Mouse (Mus musculus): ENCODE data around the gene Gm20388. TPM values are rescaled to one million over a fixed set of nuclear protein-coding genes. Genes with fewer than 3 reads are reported as not detected.
"Not testable (repeated sequence)": the region's sequence is repeated elsewhere in the genome, so short reads cannot be mapped to it uniquely, and the experiment has no call there.

Gm20388 gene
- polyA plus RNA-seq, 1 experiment from 2014 or later, result 1.4 TPM

DNA sequence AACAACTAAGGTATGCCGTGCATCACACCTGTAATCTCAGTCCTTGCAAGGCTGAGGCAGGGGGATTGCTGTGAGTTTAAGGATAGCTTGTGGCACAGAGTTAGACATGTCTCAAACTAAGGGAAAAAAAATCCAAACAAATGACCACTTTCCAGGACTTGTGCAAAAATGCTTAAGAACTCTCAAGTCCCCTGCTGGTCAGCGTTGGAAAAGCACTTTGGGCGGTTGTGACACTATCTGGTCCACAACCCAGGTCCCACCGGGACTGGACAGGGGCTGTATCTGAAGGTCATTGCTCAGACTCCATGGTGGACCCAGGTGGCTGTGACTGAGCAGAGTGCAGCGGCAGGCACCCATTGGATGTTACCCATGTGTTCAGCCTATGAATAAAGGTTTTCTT is 1219.9 kb downstream of the Gm20388 start:
- Histone ChIP-seq H3K27me3 (ENCODE audit: control insufficient read depth, insufficient read depth, low read depth, low read length) (peaks cover 56% of the 10 kb centered on the region), H3K36me3 (ENCODE audit: control insufficient read depth, insufficient read depth) (no peaks in the 10 kb centered on the region), H3K9ac (ENCODE audit: low read depth, low read length) (no peak overlapping the region), H3K9me3 (replicated peaks; ENCODE audit: control insufficient read depth, low read length) (no peaks in the 10 kb centered on the region), H3K4me1 (ENCODE audit: control insufficient read depth, low read depth, low read length) (no peaks in the 10 kb centered on the region), H3K27ac (ENCODE audit: low read length) (no peak overlapping the region), H3K4me3 (ENCODE audit: low read depth, low read length) (no peak overlapping the region), H3K4me2 (ENCODE audit: low read depth, low read length) (no peak overlapping the region)
- 26% methylated on average over 5 of the region's 5 CpGs for WGBS (ENCODE audit: insufficient replicate concordance)
- no peak for ATAC-seq (ENCODE audit: low read depth)

DNA sequence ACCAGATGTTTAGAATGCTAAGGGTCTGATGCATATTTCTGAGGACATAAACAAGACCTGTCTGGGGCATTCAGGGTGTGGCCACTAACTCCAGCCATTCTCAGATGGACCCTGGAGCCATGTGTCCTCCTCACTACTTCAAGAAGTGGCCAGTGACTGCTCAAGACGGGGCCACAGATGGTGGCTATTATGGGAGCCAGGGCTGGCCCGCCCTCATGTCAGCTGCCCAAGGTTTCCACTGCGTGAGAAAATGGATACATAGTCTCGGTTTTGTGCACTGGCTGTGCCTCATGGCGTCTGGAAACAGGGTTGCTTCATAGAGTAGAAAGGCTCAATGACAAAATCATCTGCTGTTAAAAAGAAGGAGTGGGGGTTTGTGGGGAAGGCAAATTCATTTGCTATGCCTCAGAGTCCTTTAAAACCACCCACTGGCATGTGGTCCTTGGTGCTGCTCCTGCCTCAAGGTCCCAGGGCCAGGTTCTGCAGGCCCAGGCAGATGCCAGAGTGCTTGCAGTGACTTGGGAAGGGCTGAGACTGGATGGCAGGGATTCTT is 1222.4 kb downstream of the Gm20388 start:
- H3K4me1 ChIP-seq (ENCODE audit: control insufficient read depth, low read depth, low read length), result no peaks in the 10 kb centered on the region
- no peaks in the 10 kb centered on the region; the same call in 1 of the 2 replicates for H3K9me3 ChIP-seq (replicated peaks; ENCODE audit: control insufficient read depth, low read length)
- H3K36me3 ChIP-seq (ENCODE audit: control insufficient read depth, insufficient read depth), result no peaks in the 10 kb centered on the region
- no peak overlapping the region for H3K4me2 ChIP-seq (ENCODE audit: low read depth, low read length)
- H3K9ac ChIP-seq (ENCODE audit: low read depth, low read length), result no peak overlapping the region
- no peak overlapping the region for H3K4me3 ChIP-seq (ENCODE audit: low read depth, low read length)
- 58% methylated on average over 5 of the region's 5 CpGs for WGBS (ENCODE audit: insufficient replicate concordance)
- H3K27me3 ChIP-seq (ENCODE audit: control insufficient read depth, insufficient read depth, low read depth, low read length), result peaks cover 31% of the 10 kb centered on the region
- no peak overlapping the region for H3K27ac ChIP-seq (ENCODE audit: low read length)
- no peak for ATAC-seq (ENCODE audit: low read depth)

DNA sequence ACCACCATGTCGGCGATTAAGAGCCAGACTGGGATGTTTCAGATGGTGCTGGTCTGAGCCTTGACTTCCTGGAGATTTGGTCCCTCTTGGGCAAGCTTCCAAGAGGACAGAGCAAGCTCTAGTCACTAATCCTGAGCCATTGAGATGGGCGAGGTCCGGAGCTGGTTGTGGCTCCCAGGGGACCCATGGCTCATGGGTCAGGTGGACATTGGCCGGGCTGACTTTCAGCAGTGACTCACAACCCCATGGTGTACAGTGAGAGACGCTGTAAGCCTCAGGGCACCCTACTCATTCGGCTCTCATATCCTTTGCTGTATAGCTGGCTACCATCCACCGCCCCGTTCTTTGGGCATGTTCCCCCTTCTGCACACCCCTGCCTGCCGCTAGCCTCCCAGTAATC is 1223.5 kb downstream of the Gm20388 start:
- H3K4me3 ChIP-seq (ENCODE audit: low read depth, low read length), result no peak overlapping the region
- no peak for ATAC-seq (ENCODE audit: low read depth)
- H3K4me1 ChIP-seq (ENCODE audit: control insufficient read depth, low read depth, low read length), result no peaks in the 10 kb centered on the region
- no peak overlapping the region for H3K27ac ChIP-seq (ENCODE audit: low read length)
- peaks cover 21% of the 10 kb centered on the region for H3K27me3 ChIP-seq (ENCODE audit: control insufficient read depth, insufficient read depth, low read depth, low read length)
- no peak overlapping the region for H3K4me2 ChIP-seq (ENCODE audit: low read depth, low read length)
- H3K9me3 ChIP-seq (replicated peaks; ENCODE audit: control insufficient read depth, low read length), result no peaks in the 10 kb centered on the region; the same call in none of the 2 replicates
- no peak overlapping the region for H3K9ac ChIP-seq (ENCODE audit: low read depth, low read length)
- H3K36me3 ChIP-seq (ENCODE audit: control insufficient read depth, insufficient read depth), result no peaks in the 10 kb centered on the region
- 77% methylated on average over 10 of the region's 10 CpGs for WGBS (ENCODE audit: insufficient replicate concordance)

DNA sequence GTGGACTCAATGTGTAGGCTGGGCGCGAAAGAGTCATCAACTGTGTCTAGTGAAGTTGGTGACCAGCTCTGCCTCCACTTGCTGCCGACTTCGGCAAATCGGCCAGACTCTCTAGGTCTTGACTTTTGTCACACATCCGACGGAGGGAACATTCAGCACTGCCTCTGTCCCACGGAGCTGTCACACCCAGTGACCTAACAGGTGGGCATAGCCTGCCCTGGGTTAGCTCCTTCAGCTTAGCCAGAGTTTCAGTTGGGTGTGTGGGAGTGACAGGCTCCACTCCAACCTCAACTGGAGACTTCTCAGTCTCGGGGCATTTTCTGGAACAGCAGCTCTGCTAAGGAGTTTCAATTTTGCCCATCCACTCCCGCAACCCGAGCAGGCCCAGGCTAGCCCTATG is 1223.9 kb downstream of the Gm20388 start:
- no peak for ATAC-seq (ENCODE audit: low read depth)
- WGBS (ENCODE audit: insufficient replicate concordance), result 71% methylated on average over 11 of the region's 11 CpGs
- no peaks in the 10 kb centered on the region for H3K4me1 ChIP-seq (ENCODE audit: control insufficient read depth, low read depth, low read length)
- no peak overlapping the region for H3K9ac ChIP-seq (ENCODE audit: low read depth, low read length)
- H3K36me3 ChIP-seq (ENCODE audit: control insufficient read depth, insufficient read depth), result no peaks in the 10 kb centered on the region
- no peak overlapping the region for H3K4me3 ChIP-seq (ENCODE audit: low read depth, low read length)
- H3K27ac ChIP-seq (ENCODE audit: low read length), result no peak overlapping the region
- H3K27me3 ChIP-seq (ENCODE audit: control insufficient read depth, insufficient read depth, low read depth, low read length), result peaks cover 16% of the 10 kb centered on the region
- no peaks in the 10 kb centered on the region; the same call in none of the 2 replicates for H3K9me3 ChIP-seq (replicated peaks; ENCODE audit: control insufficient read depth, low read length)
- no peak overlapping the region for H3K4me2 ChIP-seq (ENCODE audit: low read depth, low read length)

DNA sequence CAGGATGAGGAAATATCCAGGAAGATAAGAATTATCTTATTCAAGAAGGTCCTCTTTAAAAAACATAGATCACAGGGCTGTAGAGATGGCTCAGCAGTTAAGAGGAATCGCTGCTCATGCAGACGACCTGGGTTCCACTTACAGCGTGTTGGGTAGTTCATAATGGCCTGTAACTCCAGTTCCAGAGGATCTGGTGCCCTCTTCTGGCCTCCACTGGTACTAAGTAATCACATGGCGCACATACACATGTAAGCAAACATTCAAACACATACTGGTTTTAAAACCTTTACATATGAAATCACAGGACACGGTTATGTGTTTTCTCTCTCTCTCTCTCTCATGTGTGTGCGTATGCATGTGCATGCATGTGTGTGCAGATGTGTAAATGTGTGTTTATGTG is 1226.2 kb downstream of the Gm20388 start:
- 78% methylated on average over 6 of the region's 6 CpGs for WGBS (ENCODE audit: insufficient replicate concordance)
- no peak overlapping the region for H3K27ac ChIP-seq (ENCODE audit: low read length)
- H3K9ac ChIP-seq (ENCODE audit: low read depth, low read length), result no peak overlapping the region
- no peak overlapping the region for H3K4me3 ChIP-seq (ENCODE audit: low read depth, low read length)
- no peaks in the 10 kb centered on the region for H3K36me3 ChIP-seq (ENCODE audit: control insufficient read depth, insufficient read depth)
- no peak for ATAC-seq (ENCODE audit: low read depth)
- no peaks in the 10 kb centered on the region; the same call in 1 of the 2 replicates for H3K27me3 ChIP-seq (ENCODE audit: control insufficient read depth, insufficient read depth, low read depth, low read length)
- no peaks in the 10 kb centered on the region for H3K4me1 ChIP-seq (ENCODE audit: control insufficient read depth, low read depth, low read length)
- H3K4me2 ChIP-seq (ENCODE audit: low read depth, low read length), result no peak overlapping the region
- no peaks in the 10 kb centered on the region; the same call in none of the 2 replicates for H3K9me3 ChIP-seq (replicated peaks; ENCODE audit: control insufficient read depth, low read length)

DNA sequence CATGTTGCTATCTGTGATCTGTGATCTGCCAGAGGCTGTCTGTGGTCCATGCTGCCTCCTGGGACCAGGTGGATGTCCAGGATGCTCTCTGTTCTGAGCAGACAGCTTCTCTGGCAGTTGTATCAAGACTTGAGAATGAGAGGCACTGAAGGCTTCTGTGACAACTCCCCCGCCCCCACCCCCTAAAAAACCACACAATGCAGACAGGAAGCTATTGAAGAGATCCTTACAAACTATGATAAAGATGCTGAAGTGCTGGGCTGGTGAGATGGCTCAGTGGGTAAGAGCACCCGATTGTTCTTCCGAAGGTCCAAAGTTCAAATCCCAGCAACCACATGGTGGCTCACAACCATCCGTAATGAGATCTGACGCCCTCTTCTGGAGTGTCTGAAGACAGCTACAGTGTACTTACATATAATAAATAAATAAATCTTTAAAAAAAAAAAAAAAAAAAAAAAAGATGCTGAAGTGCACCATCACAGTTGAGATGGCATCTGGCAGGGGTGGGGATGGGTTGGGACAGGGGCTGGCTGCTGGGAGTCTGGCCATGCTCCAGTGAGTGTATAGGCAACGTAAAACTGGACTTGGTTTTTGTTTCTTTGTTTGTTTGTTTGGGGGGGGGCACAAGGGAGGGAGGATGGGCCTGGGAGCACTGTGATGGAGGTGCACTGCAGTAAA is 1235.0 kb downstream of the Gm20388 start:
- not testable (repeated sequence) for H3K36me3 ChIP-seq (ENCODE audit: control insufficient read depth, insufficient read depth); H3K4me1 ChIP-seq (ENCODE audit: control insufficient read depth, low read depth, low read length); H3K27ac ChIP-seq (ENCODE audit: low read length); H3K9ac ChIP-seq (ENCODE audit: low read depth, low read length); H3K27me3 ChIP-seq (ENCODE audit: control insufficient read depth, insufficient read depth, low read depth, low read length); H3K4me3 ChIP-seq (ENCODE audit: low read depth, low read length); ATAC-seq (ENCODE audit: low read depth); H3K9me3 ChIP-seq (replicated peaks; ENCODE audit: control insufficient read depth, low read length); H3K4me2 ChIP-seq (ENCODE audit: low read depth, low read length)
- WGBS (ENCODE audit: insufficient replicate concordance), result 31% methylated on average over 4 of the region's 6 CpGs

DNA sequence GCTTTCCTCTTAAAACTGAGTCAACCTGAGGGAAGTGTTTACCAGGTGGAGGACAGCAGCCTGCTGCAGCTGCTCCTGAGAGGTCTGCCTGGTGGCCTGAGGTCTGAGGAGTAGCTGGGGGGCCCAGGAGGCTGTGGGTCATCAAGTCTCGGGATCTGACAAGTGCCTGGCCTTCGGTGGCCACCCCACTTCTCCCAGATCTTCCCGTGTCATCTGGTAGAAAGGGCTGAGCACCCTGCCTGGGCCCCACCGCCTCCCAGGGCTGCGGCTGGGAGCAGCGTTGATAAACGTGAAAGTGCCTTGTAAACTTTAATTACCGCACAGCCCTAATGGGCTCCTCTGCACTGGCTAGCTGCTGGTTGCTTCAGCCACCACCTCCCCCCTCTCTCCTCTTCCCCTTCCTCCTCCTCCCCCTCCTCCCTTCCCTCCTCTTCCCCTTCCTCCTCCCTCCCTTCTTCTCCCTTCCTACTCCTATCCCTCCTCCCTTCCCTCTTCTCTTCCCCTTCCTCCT is 1238.0 kb downstream of the Gm20388 start:
- ATAC-seq (ENCODE audit: low read depth), result no peak
- no peak overlapping the region for H3K9ac ChIP-seq (ENCODE audit: low read depth, low read length)
- WGBS (ENCODE audit: insufficient replicate concordance), result 12% methylated on average over 8 of the region's 8 CpGs
- H3K4me2 ChIP-seq (ENCODE audit: low read depth, low read length), result no peak overlapping the region
- no peaks in the 10 kb centered on the region for H3K9me3 ChIP-seq (replicated peaks; ENCODE audit: control insufficient read depth, low read length)
- H3K4me3 ChIP-seq (ENCODE audit: low read depth, low read length), result no peak overlapping the region
- no peaks in the 10 kb centered on the region for H3K36me3 ChIP-seq (ENCODE audit: control insufficient read depth, insufficient read depth)
- H3K4me1 ChIP-seq (ENCODE audit: control insufficient read depth, low read depth, low read length), result no peaks in the 10 kb centered on the region
- H3K27ac ChIP-seq (ENCODE audit: low read length), result no peak overlapping the region
- no peaks in the 10 kb centered on the region for H3K27me3 ChIP-seq (ENCODE audit: control insufficient read depth, insufficient read depth, low read depth, low read length)

DNA sequence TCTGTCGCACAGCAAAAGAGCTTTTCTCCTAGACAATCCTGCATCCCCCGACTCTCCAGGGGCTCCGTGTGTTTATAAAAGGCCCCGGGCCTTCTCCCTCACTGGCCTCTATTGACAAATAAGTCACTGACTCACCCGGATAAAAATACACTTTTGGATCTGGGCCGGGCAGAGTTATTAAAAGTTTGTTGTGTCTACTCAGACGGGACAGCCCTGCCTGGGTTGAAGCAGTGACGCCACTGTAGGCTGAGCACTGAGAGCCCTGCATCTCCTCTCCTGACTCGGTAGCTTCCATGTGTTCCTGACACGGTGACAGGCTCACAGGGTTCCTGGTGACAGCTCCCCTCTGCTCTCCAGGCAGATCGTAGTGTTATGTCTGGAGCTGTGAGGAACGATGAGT is 1241.8 kb downstream of the Gm20388 start:
- WGBS (ENCODE audit: insufficient replicate concordance), result 56% methylated on average over 12 of the region's 12 CpGs
- ATAC-seq (ENCODE audit: low read depth), result no peak
- Histone ChIP-seq H3K27ac (ENCODE audit: low read length) (no peak overlapping the region), H3K4me1 (ENCODE audit: control insufficient read depth, low read depth, low read length) (no peaks in the 10 kb centered on the region), H3K4me2 (ENCODE audit: low read depth, low read length) (no peak overlapping the region), H3K27me3 (ENCODE audit: control insufficient read depth, insufficient read depth, low read depth, low read length) (no peaks in the 10 kb centered on the region), H3K9ac (ENCODE audit: low read depth, low read length) (no peak overlapping the region), H3K9me3 (replicated peaks; ENCODE audit: control insufficient read depth, low read length) (no peaks in the 10 kb centered on the region), H3K36me3 (ENCODE audit: control insufficient read depth, insufficient read depth) (no peaks in the 10 kb centered on the region), H3K4me3 (ENCODE audit: low read depth, low read length) (no peak overlapping the region)

DNA sequence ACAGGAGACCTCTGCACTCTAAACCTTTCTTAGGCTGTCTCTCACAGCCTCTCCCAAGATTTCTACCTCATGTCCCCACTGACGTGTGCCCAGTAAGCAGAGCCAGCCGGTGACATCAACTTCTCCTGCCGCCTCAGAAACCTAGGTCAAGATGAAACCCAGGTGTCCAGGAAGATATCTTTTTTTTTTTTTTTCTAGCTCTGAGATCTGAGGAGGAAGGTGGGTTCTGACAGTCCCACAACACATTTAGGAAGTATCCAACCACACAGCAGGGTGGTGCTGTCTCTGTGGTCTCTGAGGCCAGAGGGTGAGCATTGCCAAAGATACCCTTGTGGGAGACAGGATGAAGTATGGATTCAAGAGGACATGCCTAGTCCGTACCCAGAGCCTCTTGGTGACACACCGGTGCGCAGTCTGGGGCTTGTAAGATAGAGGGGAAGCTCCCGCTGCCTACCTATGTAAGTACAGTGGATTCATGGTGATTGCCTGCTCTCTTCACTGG is 1246.4 kb downstream of the Gm20388 start:
- no peaks in the 10 kb centered on the region for H3K27me3 ChIP-seq (ENCODE audit: control insufficient read depth, insufficient read depth, low read depth, low read length)
- H3K9ac ChIP-seq (ENCODE audit: low read depth, low read length), result no peak overlapping the region
- no peak overlapping the region for H3K27ac ChIP-seq (ENCODE audit: low read length)
- no peaks in the 10 kb centered on the region for H3K9me3 ChIP-seq (replicated peaks; ENCODE audit: control insufficient read depth, low read length)
- H3K4me2 ChIP-seq (ENCODE audit: low read depth, low read length), result no peak overlapping the region
- H3K36me3 ChIP-seq (ENCODE audit: control insufficient read depth, insufficient read depth), result no peaks in the 10 kb centered on the region
- ATAC-seq (ENCODE audit: low read depth), result no peak
- 53% methylated on average over 7 of the region's 7 CpGs for WGBS (ENCODE audit: insufficient replicate concordance)
- H3K4me1 ChIP-seq (ENCODE audit: control insufficient read depth, low read depth, low read length), result no peaks in the 10 kb centered on the region
- H3K4me3 ChIP-seq (ENCODE audit: low read depth, low read length), result no peak overlapping the region

Measured in liver, embryonic 16.5 days (tissue).